In genomic region chr9:115568693-115569334, GRCm38 (mm10) we compare ENCODE assay signal across 22 mouse cellular contexts.
A peak's percentile ranks its signal among the peaks of the same experiment; 100 is the strongest.
DNase-seq lines count a peak whose midpoint lies in the region; ATAC-seq and TF ChIP-seq lines count a peak whose summit lies in the region.
"Had no signal": no experiment of that assay in that cellular context is flagged by ENCODE, and none has a peak within 500 bp of the region (broad histone marks: within the 10 kb centered on the region; RNA-seq: fewer than 3 reads in every experiment).

No protein-coding gene starts in this region.

- ATAC-seq in granulocyte monocyte progenitor cell, adult 5-6 weeks (replicated peaks; ENCODE audit: poor library complexity, severe bottlenecking): no peak
- ATAC-seq in frontal cortex, adult (ENCODE audit: low TSS enrichment): no peak
- ATAC-seq: forebrain, embryonic 15.5 days; intestine, embryonic 15.5 days; midbrain, embryonic 15.5 days had no signal

- H3K27me3 ChIP-seq in kidney, adult 2 months (replicated peaks; ENCODE audit: control insufficient read depth, insufficient read depth, low read length): no peaks in the 10 kb centered on the region
- H3K27me3 ChIP-seq: embryonic facial prominence, embryonic 13.5 days; forebrain, embryonic 15.5 days; heart, embryonic 12.5 days; hindbrain, embryonic 15.5 days; intestine, embryonic 15.5 days; limb, embryonic 13.5 days; liver, embryonic 15.5 days; midbrain, embryonic 15.5 days had no signal

- no peak for TF ChIP-seq CTCF in kidney, adult 2 months (conservative IDR thresholded peaks at IDR 0.05; ENCODE audit: insufficient read depth, insufficient read length, low read depth, low read length)

- H3K36me3 ChIP-seq in kidney, adult 2 months (ENCODE audit: control insufficient read depth, insufficient read depth, low read length): no peaks in the 10 kb centered on the region
- H3K36me3 ChIP-seq: embryonic facial prominence, embryonic 13.5 days; forebrain, embryonic 15.5 days; heart, embryonic 12.5 days; hindbrain, embryonic 15.5 days; intestine, embryonic 15.5 days; limb, embryonic 13.5 days; liver, embryonic 15.5 days; midbrain, embryonic 15.5 days had no signal

- H3K27ac ChIP-seq in kidney, adult 2 months (ENCODE audit: insufficient read depth, low read depth, low read length): no peak overlapping the region
- H3K27ac ChIP-seq: embryonic facial prominence, embryonic 13.5 days; forebrain, embryonic 15.5 days; hindbrain, embryonic 15.5 days; intestine, embryonic 15.5 days; limb, embryonic 13.5 days; liver, embryonic 15.5 days; midbrain, embryonic 15.5 days had no signal

- TF ChIP-seq POLR2A in kidney, adult 2 months (IDR thresholded peaks at IDR 0.05; ENCODE audit: low read depth, low read length): no peak

- DNase-seq in adrenal gland, postnatal 10 days: peak; percentile 40
- DNase-seq in adrenal gland, adult 8-10 months: no peak
- DNase-seq in kidney, adult 2 months: peak; percentile 5
- DNase-seq in kidney, adult 8-10 months: no peak
- DNase-seq in lung, postnatal 14 days: peak; percentile 8
- no peak for DNase-seq in testis, postnatal 14 days (ENCODE audit: low spot score)
- DNase-seq: cerebellum, adult 2 months; cerebellum, postnatal 36 days; heart, postnatal 14 days; layer of hippocampus, postnatal 36 days; right cerebral cortex, postnatal 14 days had no signal

- 57% methylated on average over 7 of the region's 7 CpGs for WGBS in kidney, adult 2 months

- no peak overlapping the region for H3K4me3 ChIP-seq in kidney, adult 2 months (ENCODE audit: insufficient read depth, low read depth, low read length)
- H3K4me3 ChIP-seq: embryonic facial prominence, embryonic 13.5 days; forebrain, embryonic 15.5 days; heart, embryonic 12.5 days; hindbrain, embryonic 15.5 days; intestine, embryonic 15.5 days; limb, embryonic 13.5 days; liver, embryonic 15.5 days; midbrain, embryonic 15.5 days; myocyte had no signal

- no peaks in the 10 kb centered on the region for H3K4me1 ChIP-seq in kidney, adult 2 months (ENCODE audit: control insufficient read depth, insufficient read depth, low read length)
- H3K4me1 ChIP-seq: forebrain, embryonic 15.5 days; hindbrain, embryonic 15.5 days; intestine, embryonic 15.5 days; liver, embryonic 15.5 days; midbrain, embryonic 15.5 days had no signal

Comparison
In these comparisons a context has a peak if more than half of its experiments do, and no peak if none do; other contexts are left out.
1. DNase-seq: peak in adrenal gland, postnatal 10 days (single experiment), kidney, adult 2 months (single experiment) and lung, postnatal 14 days (single experiment); none in adrenal gland, adult 8-10 months (single experiment), kidney, adult 8-10 months (0 of 2) and testis, postnatal 14 days (single experiment).